Mouse (Mus musculus) layer of hippocampus, postnatal 25 days (tissue): Measurements from ENCODE around the gene Chrdl2. TPM values are rescaled to one million over a fixed set of nuclear protein-coding genes. Genes with fewer than 3 reads are reported as not detected.
"Not testable (repeated sequence)": the region's sequence is repeated elsewhere in the genome, so short reads cannot be mapped to it uniquely, and the experiment has no call there.

Experiments used
- DNase-seq, 2 experiments: peaks; one replicate each; pipeline ENCODE4 v3.0.0; 2022; ENCODE audit warnings: mixed read lengths in 2 of 2, low spot score in 1 of 2; ENCODE audit errors: extremely low spot score in 1 of 2
- total RNA-seq, 2 experiments: library from RNA; stranded (reverse); gene quantifications; 2 replicates each; pipeline ENCODE4 v1.2.3; 2021

Gene Chrdl2
- total RNA-seq, 2 experiments from 2014 or later, result 0.15 to 0.38 TPM

GRCm38 (mm10) chr7:100033672-100034071, 27.7 kb downstream of the Chrdl2 start:
- no peak for DNase-seq

- no peak for DNase-seq
Measured at GRCm38 (mm10) chr7:100034815-100035463, 29.0 kb downstream of the Chrdl2 start.

GRCm38 (mm10) chr7:100036050-100036449, 30.1 kb downstream of the Chrdl2 start:
- DNase-seq, result no peak

GRCm38 (mm10) chr7:100036495-100036894, 30.5 kb downstream of the Chrdl2 start:
- no peak for DNase-seq

GRCm38 (mm10) chr7:100042120-100042519, 36.1 kb downstream of the Chrdl2 start:
- DNase-seq, result no peak

- DNase-seq, result no peak
Measured at GRCm38 (mm10) chr7:100043096-100043495, 37.1 kb downstream of the Chrdl2 start.

GRCm38 (mm10) chr7:100043605-100044031, 37.6 kb downstream of the Chrdl2 start:
- DNase-seq, result no peak

GRCm38 (mm10) chr7:100046486-100046885, 40.5 kb downstream of the Chrdl2 start:
- DNase-seq, result no peak

- no peak for DNase-seq
Measured at GRCm38 (mm10) chr7:100051904-100052303, 45.9 kb downstream of the Chrdl2 start.

- not testable (repeated sequence) for DNase-seq
Measured at GRCm38 (mm10) chr7:100052991-100053390, 47.0 kb downstream of the Chrdl2 start.

- no peak for DNase-seq
Measured at GRCm38 (mm10) chr7:100073959-100074358, 68.0 kb downstream of the Chrdl2 start.

GRCm38 (mm10) chr7:100076296-100076695, 70.3 kb downstream of the Chrdl2 start:
- no peak for DNase-seq

GRCm38 (mm10) chr7:100077071-100077470, 71.1 kb downstream of the Chrdl2 start:
- DNase-seq, result no peak

- no peak for DNase-seq
Measured at GRCm38 (mm10) chr7:100080087-100080781, 74.3 kb downstream of the Chrdl2 start.

GRCm38 (mm10) chr7:100082836-100083235, 76.9 kb downstream of the Chrdl2 start:
- no peak for DNase-seq

GRCm38 (mm10) chr7:100083812-100084211, 77.8 kb downstream of the Chrdl2 start:
- DNase-seq, result no peak

Other genes with a start within 250 kb of the Chrdl2 start
- not detected for gene Olfr521, start 242.7 kb upstream of the Chrdl2 start, total RNA-seq
- gene Neu3, start 177.8 kb upstream of the Chrdl2 start, total RNA-seq, result 1 to 10 TPM; 2.8 to 2.9 TPM
- gene Xrra1, start 147.1 kb upstream of the Chrdl2 start, total RNA-seq, result 1 to 10 TPM in 1 of 2 experiments, under 1 TPM in 1; 0.94 to 1.1 TPM
- 100 to 1,000 TPM in 1 of 2 experiments, 10 to 100 TPM in 1; 89.9 to 104 TPM for gene Spcs2, start 142.7 kb upstream of the Chrdl2 start, total RNA-seq
- 10 to 100 TPM; 24.0 to 25.5 TPM for gene Rnf169, start 25.7 kb upstream of the Chrdl2 start, total RNA-seq
- gene Pold3, start 115.4 kb downstream of the Chrdl2 start, total RNA-seq, result 10 to 100 TPM; 24.7 to 32.4 TPM
- gene Lipt2, start 153.1 kb downstream of the Chrdl2 start, total RNA-seq, result 1 to 10 TPM; 5.1 to 7.4 TPM
- under 1 TPM; 0.59 TPM for gene Kcne3, start 170.3 kb downstream of the Chrdl2 start, total RNA-seq
- gene Pgm2l1, start 221.2 kb downstream of the Chrdl2 start, total RNA-seq, result 100 to 1,000 TPM; 267 to 298 TPM